Mouse (Mus musculus): ENCODE results near the gene Clic1. TPM values are rescaled to one million over a fixed set of nuclear protein-coding genes. Genes with fewer than 3 reads are reported as not detected.
A peak's percentile ranks its signal among the peaks of the same experiment; 100 is the strongest.

The Clic1 gene
- polyA plus RNA-seq, 1 experiment from 2014 or later, result 195 TPM

- Histone ChIP-seq H3K9me3 (no peaks in the 10 kb centered on the region), H3K36me3 (peaks cover 5% of the 10 kb centered on the region), H3K27me3 (no peaks in the 10 kb centered on the region), H3K4me1 (replicated peaks) (peaks cover 52% of the 10 kb centered on the region), H3K4me3 (replicated peaks) (no peak overlapping the region), H3K4me2 (no peak overlapping the region), H3K27ac (peak overlapping the region; percentile 47), H3K9ac (replicated peaks) (no peak overlapping the region)
- 56% methylated on average over 1 of the region's 1 CpGs for whole genome bisulfite sequencing
- no peak for ATAC-seq (ENCODE audit: insufficient number of reproducible peaks, insufficient read depth, low FRiP score, low TSS enrichment, low read depth)
Measured at GRCm38 (mm10) chr17:35047688-35048087, 2.1 kb upstream of the Clic1 start.

DNA sequence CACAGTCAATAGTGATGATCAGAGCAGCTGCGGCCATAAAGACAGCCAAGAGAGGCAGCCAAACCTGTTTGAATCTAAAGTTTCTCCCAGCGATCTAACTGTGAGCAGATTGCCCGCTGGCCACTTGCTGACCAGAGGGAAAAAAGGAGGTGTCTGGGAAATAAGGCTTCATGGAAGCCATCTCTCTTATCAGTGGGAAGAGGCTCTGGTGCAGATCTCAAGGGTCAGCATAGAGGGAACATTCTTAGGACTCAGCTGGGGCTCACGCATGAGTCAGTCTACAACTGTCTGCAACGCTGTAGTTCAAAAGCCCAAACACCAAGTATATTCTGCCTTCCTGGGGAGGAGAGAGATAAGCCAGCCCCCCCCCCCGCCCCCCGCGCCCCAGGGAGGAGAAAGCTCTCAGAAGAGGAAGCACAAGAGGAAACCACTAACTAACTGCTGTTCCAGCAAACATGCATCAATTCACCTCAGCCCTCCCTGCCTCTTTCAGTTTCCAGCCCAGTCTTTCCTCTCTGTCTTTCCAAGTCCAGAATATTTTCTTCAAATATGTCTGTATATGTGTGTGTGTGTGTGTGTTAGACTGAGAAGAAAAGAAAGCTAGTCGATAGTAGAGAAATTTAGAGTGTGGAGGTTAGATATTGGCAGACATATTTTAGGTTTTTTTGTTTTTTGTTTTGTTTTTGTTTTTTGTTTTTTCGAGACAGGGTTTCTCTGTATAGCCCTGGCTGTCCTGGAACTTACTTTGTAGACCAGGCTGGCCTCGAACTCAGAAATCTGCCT is 1.4 kb upstream of the Clic1 start:
- no peak for ATAC-seq (ENCODE audit: insufficient number of reproducible peaks, insufficient read depth, low FRiP score, low TSS enrichment, low read depth)
- Histone ChIP-seq H3K36me3 (peaks cover 12% of the 10 kb centered on the region), H3K4me3 (replicated peaks) (no peak overlapping the region), H3K9me3 (no peaks in the 10 kb centered on the region), H3K27me3 (no peaks in the 10 kb centered on the region), H3K27ac (peak overlapping the region; percentile 47), H3K9ac (replicated peaks) (no peak overlapping the region), H3K4me1 (replicated peaks) (peaks cover 53% of the 10 kb centered on the region), H3K4me2 (peak overlapping the region; percentile 7; the same call in 1 of the 2 replicates)
- 38% methylated on average over 10 of the region's 11 CpGs for WGBS

- 78% methylated on average over 5 of the region's 5 CpGs for WGBS
- Histone ChIP-seq H3K36me3 (peaks cover 18% of the 10 kb centered on the region), H3K9ac (replicated peaks) (no peak overlapping the region), H3K4me3 (replicated peaks) (peak overlapping the region; percentile 70; the same call in 1 of the 2 replicates), H3K4me2 (peak overlapping the region; percentile 86), H3K4me1 (replicated peaks) (peaks cover 53% of the 10 kb centered on the region), H3K27me3 (no peaks in the 10 kb centered on the region), H3K27ac (peak overlapping the region; percentile 95; the same call in 1 of the 2 replicates), H3K9me3 (no peaks in the 10 kb centered on the region)
- no peak for ATAC-seq (ENCODE audit: insufficient number of reproducible peaks, insufficient read depth, low FRiP score, low TSS enrichment, low read depth)
Measured at GRCm38 (mm10) chr17:35048932-35049440, 780 bp upstream of the Clic1 start.

DNA sequence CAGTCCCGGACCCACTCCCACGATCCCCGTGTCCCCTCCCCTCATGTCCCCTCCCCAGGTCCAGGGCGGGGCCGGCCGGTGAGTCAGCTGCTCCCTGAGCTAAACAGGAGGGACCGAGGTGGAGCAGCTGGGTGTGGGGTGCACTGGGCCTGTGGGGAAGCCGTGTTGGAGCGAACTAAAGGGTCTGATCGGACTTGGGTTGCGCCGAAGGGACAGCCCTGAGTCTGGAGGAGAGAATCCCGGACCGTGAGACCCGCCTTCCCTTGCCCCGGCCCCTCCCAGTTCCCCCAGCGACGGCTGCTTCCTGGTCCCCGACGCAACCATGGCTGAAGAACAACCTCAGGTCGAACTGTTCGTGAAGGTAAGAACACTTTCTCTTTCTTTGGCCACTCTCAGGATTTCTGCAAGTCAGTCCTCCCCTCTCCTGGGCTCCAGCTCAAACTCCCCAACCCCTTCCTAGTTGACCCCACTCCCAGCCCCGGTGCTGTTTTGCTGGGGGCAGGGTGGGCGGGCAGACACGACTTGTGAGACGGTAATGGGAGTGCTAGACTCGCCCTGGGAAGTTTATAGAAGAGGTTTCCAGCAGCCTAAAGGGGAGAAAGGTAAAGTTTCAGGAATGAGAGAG is 472 bp downstream of the Clic1 start:
- H3K4me2 ChIP-seq, result peak overlapping the region; percentile 86
- no peaks in the 10 kb centered on the region for H3K27me3 ChIP-seq
- peak overlapping the region; percentile 95 for H3K27ac ChIP-seq
- under 1% methylated on average over 27 of the region's 27 CpGs for WGBS
- ATAC-seq (ENCODE audit: insufficient number of reproducible peaks, insufficient read depth, low FRiP score, low TSS enrichment, low read depth), result no peak
- peaks cover 30% of the 10 kb centered on the region for H3K36me3 ChIP-seq
- H3K9me3 ChIP-seq, result no peaks in the 10 kb centered on the region
- peak overlapping the region; percentile 70 for H3K4me3 ChIP-seq (replicated peaks)
- H3K9ac ChIP-seq (replicated peaks), result peak overlapping the region; percentile 77
- H3K4me1 ChIP-seq (replicated peaks), result peaks cover 53% of the 10 kb centered on the region

DNA sequence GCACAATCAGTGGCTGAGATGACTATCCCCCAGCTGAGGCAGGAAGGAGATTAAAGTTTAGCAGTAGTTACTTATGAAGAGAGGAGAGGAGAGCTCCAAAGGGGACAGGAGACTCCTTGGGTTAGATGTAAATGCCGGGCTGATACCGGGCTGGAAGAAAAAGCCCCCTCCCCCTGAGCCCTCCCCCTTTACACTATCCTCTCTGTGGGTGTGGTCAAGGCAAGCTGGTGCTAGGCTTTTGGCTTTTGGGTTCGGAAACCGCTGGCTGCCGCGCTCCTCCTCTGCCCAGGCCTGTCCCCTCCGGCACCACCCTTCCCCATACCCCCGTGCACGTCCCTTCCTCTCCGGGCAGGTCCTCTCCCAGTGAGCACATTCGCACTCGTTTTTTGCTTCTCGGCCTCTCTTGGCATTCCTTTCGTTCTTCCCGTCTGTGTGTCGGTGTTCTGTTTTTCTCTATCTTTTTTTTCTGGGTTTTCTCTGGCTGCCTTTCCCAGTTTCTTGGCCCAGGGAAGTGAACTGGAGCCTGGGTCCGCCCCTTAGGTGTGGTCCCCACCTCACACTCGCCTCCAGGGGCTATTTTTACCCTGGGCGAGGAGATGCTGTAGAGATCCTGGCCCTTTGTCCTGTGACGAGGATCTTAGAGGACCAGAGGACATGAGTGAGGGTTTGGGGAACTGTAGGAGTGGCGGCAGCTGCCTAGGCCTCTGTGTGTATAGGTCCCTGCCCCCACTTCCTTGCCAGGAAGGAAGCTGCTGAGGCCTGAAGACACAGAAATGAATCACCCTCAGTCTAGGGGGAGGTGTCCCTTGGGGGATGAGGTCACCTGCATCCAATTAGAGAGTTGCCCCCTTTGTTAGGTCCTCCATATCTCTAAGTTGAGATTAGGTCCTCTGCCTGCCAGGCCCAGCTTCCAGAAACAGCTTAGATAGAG is 1.7 kb downstream of the Clic1 start:
- ATAC-seq (ENCODE audit: insufficient number of reproducible peaks, insufficient read depth, low FRiP score, low TSS enrichment, low read depth), result no peak
- Histone ChIP-seq H3K4me2 (peak overlapping the region; percentile 86), H3K27me3 (no peaks in the 10 kb centered on the region), H3K4me1 (replicated peaks) (peaks cover 45% of the 10 kb centered on the region), H3K36me3 (peaks cover 41% of the 10 kb centered on the region), H3K4me3 (replicated peaks) (peak overlapping the region; percentile 70), H3K27ac (peak overlapping the region; percentile 95), H3K9me3 (no peaks in the 10 kb centered on the region), H3K9ac (replicated peaks) (peak overlapping the region; percentile 77)
- 1% methylated on average over 21 of the region's 21 CpGs for WGBS

GRCm38 (mm10) chr17:35052271-35052798 is 2.6 kb downstream of the Clic1 start:
- Histone ChIP-seq H3K9me3 (no peaks in the 10 kb centered on the region), H3K4me3 (replicated peaks) (peak overlapping the region; percentile 70), H3K27me3 (no peaks in the 10 kb centered on the region), H3K4me1 (replicated peaks) (peaks cover 40% of the 10 kb centered on the region), H3K27ac (peak overlapping the region; percentile 95), H3K4me2 (peak overlapping the region; percentile 86), H3K9ac (replicated peaks) (peak overlapping the region; percentile 77), H3K36me3 (peaks cover 49% of the 10 kb centered on the region)
- 89% methylated on average over 12 of the region's 12 CpGs for WGBS
- no peak for ATAC-seq (ENCODE audit: insufficient number of reproducible peaks, insufficient read depth, low FRiP score, low TSS enrichment, low read depth)

DNA sequence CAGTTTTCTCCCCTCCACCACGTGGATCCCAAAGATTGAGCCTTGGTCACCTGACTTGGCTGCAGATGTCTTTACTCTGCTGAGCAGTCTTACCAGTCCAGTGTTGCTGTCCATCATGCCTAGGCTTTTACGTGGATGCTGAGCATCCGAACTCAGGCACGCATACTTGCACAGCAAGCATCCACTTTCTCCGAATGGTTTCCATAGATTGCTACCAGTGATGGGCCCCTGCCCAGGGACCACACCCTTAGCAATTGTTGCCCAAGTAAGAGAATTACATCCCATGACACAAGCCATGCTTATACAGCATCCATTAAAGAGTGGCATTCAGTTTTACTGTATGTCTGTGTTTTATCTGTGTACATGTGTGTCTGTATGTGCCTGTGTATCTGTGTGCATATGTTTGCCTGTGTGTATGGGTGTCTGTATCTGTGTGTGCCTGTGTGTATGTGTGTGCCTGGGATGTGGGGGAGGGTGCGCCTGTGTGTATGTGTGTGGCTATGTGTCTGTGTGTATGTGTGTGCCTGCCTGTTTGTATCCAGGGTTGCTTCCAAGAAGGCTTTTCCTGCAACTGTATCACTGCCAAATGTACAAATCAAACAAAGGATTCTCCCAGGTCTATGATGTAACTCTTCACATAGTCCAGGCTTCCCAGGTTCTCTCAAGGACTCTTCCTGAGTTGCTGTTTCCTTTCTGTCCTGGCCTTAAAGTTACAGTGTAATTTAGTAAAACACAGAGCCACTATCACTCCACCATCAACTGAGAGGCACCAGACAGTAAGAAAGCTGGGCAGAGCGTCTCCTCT is 6.1 kb downstream of the Clic1 start:
- no peaks in the 10 kb centered on the region for H3K9me3 ChIP-seq
- H3K4me3 ChIP-seq (replicated peaks), result no peak overlapping the region
- no peak for ATAC-seq (ENCODE audit: insufficient number of reproducible peaks, insufficient read depth, low FRiP score, low TSS enrichment, low read depth)
- H3K27ac ChIP-seq, result no peak overlapping the region
- no peak overlapping the region for H3K4me2 ChIP-seq
- H3K36me3 ChIP-seq, result peaks cover 68% of the 10 kb centered on the region
- no peaks in the 10 kb centered on the region for H3K27me3 ChIP-seq
- H3K9ac ChIP-seq (replicated peaks), result no peak overlapping the region
- 93% methylated on average over 7 of the region's 7 CpGs for WGBS
- H3K4me1 ChIP-seq (replicated peaks), result peaks cover 31% of the 10 kb centered on the region

DNA sequence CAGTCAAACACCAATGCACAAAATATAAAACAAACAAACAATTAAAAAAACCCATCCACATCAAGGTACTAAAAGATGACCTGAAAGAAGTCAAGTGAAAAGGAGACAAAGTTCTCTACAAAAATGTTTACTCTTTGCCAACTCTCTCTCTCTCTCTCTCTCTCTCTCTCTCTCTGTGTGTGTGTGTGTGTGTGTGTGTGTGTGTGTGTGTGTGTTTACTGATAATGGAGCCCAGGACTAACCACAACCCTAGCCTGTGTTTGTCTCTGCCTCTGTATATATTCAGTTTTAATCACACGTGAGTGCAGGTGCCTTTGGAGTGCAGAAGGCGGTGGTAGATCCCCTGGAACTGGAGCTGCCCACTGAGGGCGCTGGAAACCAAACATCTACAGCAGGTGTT is 7.3 kb downstream of the Clic1 start:
- Histone ChIP-seq H3K4me2 (no peak overlapping the region), H3K9me3 (no peaks in the 10 kb centered on the region), H3K27ac (no peak overlapping the region), H3K4me3 (replicated peaks) (no peak overlapping the region), H3K9ac (replicated peaks) (no peak overlapping the region), H3K4me1 (replicated peaks) (peaks cover 30% of the 10 kb centered on the region), H3K27me3 (no peaks in the 10 kb centered on the region), H3K36me3 (peaks cover 79% of the 10 kb centered on the region)
- ATAC-seq (ENCODE audit: insufficient number of reproducible peaks, insufficient read depth, low FRiP score, low TSS enrichment, low read depth), result no peak
- 80% methylated on average over 3 of the region's 3 CpGs for WGBS

GRCm38 (mm10) chr17:35058316-35058715 is 8.6 kb downstream of the Clic1 start:
- Histone ChIP-seq H3K9ac (replicated peaks) (no peak overlapping the region), H3K4me2 (peak overlapping the region; percentile 91), H3K4me1 (replicated peaks) (peaks cover 24% of the 10 kb centered on the region), H3K4me3 (replicated peaks) (peak overlapping the region; percentile 83), H3K27me3 (peaks cover 4% of the 10 kb centered on the region), H3K9me3 (no peaks in the 10 kb centered on the region), H3K36me3 (peaks cover 79% of the 10 kb centered on the region), H3K27ac (peak overlapping the region; percentile 96)
- WGBS, result 66% methylated on average over 9 of the region's 9 CpGs
- ATAC-seq (ENCODE audit: insufficient number of reproducible peaks, insufficient read depth, low FRiP score, low TSS enrichment, low read depth), result no peak

All from limb, embryonic 12.5 days (tissue).